Mouse (Mus musculus): ENCODE results near the gene Lgr5.

Gene Lgr5

DNA sequence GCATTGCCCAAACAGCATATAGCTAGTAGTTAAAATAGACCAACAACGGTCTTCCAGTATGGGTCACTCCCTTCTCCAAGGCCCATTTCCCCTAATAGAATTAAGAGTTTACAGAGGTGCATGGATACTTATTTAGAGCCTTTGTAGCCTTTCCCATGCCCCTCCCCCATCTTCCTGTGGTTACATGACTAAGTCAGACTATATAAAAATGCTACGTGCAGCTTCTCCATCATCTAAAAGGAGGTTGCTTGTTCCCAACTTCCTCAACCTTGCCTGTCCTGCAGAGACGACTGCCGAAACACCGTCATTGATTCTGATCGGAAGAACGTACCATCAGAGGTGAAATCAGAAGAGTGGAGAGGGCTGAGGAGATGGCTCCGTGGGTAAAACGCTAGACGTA lies 82.4 kb downstream of the Lgr5 start:
- DNase-seq (ENCODE audit: low spot score), result no peak

DNA sequence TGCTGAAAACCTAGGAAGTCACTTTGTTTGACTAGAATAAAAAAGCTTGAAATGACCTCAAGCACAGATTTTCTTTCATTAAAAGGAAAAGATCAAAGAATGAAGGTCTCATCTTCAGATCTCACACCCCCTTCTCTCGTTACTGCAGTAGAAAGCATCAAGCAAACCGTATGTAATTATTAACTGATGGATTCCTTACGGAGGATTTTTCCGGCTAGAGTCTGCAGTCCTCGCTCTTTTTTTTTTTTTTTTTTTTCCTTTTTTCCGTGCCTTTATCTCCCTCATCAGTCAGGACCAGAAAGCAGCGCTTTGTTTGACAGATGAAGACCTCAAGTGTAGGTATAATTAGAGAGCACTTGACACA lies 93.8 kb downstream of the Lgr5 start:
- no peak for DNase-seq (ENCODE audit: low spot score)

DNA sequence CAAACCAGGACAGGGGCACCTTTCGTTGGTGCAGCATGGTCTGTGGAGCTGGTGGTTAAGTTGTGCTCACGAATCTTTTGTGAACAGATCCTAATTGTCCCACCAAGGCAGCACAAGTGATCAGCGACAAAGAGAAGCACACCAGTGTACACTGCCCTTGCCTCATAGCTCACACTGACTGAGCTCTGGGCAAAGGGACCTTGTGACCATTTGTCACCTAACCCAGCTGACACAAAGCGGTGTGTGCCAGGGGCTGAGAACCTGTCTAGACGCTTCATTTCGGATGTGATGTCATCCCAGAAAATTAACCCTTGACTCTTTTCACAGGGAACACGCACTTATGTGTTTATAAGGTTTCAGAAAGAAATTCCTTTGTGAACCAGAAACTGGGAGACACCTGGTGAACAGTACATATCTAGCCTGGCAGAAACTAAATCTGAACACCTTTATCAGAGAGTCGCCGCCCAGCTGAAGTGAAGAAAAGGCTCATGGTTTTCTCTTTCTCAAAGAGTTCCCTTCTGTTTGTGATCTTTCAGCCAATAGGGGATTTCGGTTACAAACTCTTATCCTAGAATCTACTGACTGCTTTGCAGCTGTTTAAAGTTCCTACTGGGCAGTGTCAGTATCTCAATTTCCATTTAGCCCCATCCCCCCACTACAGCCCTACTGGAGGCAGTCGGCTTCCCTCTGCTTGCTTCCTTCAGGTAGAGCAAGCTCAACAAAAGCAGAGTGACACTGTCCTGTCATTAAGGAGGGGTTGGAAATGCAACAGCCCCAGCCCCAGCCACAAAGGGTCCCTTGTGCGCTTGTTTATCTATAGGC lies 94.4 kb downstream of the Lgr5 start:
- DNase-seq (ENCODE audit: low spot score), result no peak

DNA sequence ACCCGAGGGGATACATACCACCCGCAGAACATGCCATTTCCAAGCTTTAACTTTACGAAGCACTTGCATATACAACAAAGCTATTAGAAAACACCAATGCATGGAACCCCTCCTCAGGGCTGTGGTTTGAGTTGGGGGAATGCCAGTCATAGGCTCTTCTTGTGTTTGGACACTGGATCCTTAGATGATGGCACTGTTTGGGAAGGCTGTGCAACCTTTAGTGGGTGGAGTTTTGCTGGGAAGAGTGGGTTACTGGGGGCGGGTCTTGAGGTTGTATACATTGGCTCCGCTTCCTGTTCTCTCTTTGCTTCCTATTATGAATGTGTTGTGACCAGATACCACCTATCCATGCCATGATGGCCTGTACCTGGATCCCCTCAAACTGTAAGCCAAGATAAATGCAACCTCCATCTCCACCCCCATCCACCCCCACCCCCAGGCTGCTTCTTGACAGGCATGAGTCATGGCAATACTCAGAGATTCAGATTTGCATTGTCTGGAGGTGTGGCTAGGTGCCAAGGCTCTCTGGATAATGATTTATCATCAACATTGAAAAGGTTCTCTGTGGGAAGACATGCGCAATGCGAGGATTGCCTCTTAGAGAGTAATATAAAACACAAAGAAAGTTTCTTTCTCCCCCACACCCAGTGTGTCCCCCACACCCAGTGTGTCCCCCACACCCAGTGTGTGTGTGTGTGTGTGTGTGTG lies 95.6 kb downstream of the Lgr5 start:
- DNase-seq (ENCODE audit: low spot score), result no peak

DNA sequence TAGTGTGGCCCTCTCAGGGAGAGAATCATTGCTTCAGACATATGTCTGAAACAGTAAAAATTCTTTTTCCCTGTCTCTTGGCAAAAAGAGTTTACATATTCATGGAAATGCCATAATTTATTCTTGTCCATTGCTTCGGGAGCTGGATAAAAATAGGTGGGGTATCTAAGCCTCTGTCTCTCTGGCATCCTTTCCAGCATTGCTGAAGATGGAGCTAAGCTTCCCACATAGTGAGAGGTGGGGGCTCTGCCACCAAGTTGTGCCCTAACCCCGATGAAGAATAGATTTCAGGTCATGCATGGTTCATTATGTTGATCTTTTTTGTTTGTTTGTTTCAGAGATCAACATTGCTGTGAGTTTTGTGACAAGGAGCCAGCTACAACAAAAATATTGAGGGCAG lies 102.0 kb downstream of the Lgr5 start:
- no peak for DNase-seq (ENCODE audit: low spot score)

DNA sequence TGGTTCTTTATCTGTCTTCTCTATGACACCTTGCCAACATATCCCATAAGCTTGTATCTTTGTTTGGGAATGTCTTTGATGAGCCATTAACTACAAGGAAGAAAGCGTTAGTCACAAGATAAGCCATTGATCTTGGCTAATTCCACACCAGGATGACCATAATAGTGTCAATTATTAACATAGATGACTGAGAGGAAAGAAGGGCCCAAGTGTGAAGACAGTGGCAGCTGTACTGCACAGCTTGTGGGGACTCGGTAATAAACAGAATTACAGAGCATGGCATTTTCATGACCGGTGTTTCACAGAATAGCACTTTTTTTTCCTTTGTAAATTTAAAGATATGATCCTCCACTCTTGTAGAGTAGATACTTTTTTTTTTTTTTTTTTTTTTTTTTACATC lies 102.9 kb downstream of the Lgr5 start:
- no peak for DNase-seq (ENCODE audit: low spot score)

- DNase-seq (ENCODE audit: low spot score), result no peak
These were observed 109.0 kb downstream of the Lgr5 start for GRCm38 (mm10) chr10:115478441-115479141.

GRCm38 (mm10) chr10:115476506-115476905 lies 111.1 kb downstream of the Lgr5 start:
- no peak for DNase-seq (ENCODE audit: low spot score)

DNA sequence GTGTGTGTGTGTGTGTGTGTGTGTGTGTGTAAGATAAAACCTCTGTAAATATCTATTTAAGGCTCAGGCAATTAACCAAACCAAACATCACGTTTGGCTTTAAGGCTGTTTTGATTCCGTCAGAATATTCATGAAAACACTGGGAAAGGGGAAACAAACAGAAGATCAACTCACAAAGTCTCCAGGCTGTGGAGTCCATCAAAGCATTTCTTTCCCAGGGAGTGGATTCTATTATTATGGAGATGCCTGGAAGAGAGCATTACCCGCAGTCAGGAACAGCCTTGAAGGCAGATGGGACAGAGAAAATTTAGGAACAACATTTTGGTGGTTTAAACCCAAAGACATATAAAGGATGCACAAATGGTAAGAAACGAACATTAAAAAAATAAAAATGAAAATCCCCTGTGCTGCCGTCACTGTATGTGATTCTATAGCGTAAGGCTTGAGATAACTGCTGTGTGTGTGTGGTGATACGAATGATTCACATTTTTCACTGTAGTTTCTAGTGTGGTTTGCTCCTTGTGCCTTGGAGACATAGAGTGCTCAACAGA lies 112.5 kb downstream of the Lgr5 start:
- no peak for DNase-seq (ENCODE audit: low spot score)

GRCm38 (mm10) chr10:115473213-115473961 lies 114.2 kb downstream of the Lgr5 start:
- DNase-seq (ENCODE audit: low spot score), result no peak

- no peak for DNase-seq (ENCODE audit: low spot score)
These were observed 116.8 kb downstream of the Lgr5 start for GRCm38 (mm10) chr10:115470621-115471334.

GRCm38 (mm10) chr10:115469040-115469439 lies 118.5 kb downstream of the Lgr5 start:
- DNase-seq (ENCODE audit: low spot score), result no peak

DNA sequence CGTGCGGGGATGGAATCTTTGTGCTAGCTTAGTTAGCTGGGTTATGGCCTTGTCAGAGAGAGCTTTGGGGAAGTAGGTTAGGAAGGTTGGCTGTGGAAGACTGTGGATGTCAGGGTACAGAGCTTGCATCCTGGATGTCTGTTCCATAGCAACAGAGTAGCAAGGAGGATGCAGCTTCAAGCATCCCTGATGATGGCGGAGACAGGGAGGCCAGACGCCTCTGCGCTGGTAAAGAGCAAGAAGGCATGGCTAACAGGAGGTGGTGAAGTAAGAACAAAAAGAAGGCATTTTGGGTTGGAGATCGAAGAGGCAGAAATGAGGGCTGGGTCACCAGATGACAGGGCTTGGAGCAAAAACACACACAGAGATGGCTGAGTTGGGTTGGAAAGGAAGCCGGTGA lies 118.9 kb downstream of the Lgr5 start:
- DNase-seq (ENCODE audit: low spot score), result no peak

GRCm38 (mm10) chr10:115467985-115468384 lies 119.6 kb downstream of the Lgr5 start:
- DNase-seq (ENCODE audit: low spot score), result no peak

- no peak for DNase-seq (ENCODE audit: low spot score)
These were observed 121.8 kb downstream of the Lgr5 start for GRCm38 (mm10) chr10:115465778-115466177.

GRCm38 (mm10) chr10:115465072-115465471 lies 122.5 kb downstream of the Lgr5 start:
- DNase-seq (ENCODE audit: low spot score), result no peak

GRCm38 (mm10) chr10:115462646-115463045 lies 124.9 kb downstream of the Lgr5 start:
- DNase-seq (ENCODE audit: low spot score), result no peak

GRCm38 (mm10) chr10:115457368-115458021 lies 130.1 kb downstream of the Lgr5 start:
- no peak for DNase-seq (ENCODE audit: low spot score)

DNA sequence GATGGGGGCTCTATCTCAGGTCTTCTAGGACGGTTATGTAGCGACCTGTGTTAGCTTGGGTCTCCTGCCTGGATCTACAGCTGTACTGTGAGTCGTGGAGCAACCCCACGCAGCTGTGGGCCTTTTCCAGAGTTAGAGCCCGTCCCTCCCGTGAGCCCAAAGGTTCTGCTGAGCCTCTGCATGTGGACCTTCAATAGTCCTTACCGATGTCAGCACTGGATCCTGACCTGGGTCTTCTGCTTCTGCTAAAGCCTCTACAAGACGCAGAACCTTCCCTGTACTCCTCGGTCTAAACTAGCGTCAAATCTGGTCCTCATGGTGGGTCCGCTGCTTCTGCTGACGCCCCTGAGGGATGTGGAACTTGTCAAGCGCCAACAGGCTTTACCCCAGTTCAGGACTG lies 139.0 kb downstream of the Lgr5 start:
- DNase-seq (ENCODE audit: low spot score), result no peak

DNA sequence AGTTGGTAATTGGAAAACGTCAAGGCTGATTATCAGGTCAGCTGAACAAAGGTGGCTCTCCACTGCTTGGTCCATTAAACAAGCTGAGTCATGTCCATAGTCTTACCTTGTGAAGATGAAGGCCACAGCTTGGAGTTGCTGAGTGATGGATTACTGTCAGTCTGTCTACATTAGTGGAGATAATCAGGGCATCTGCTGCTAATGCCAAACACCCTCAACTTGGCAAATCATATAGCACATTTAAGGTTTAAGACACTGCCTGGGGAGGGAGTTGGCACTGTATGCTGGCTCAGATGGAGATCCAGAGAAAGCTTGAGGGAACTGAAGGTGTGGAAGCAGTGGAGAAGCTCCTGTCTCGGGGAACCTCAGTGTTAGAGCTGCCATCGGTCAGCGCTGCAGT lies 150.3 kb downstream of the Lgr5 start:
- DNase-seq (ENCODE audit: low spot score), result no peak

GRCm38 (mm10) chr10:115425351-115425750 lies 162.2 kb downstream of the Lgr5 start:
- no peak for DNase-seq (ENCODE audit: low spot score)
